Mouse (Mus musculus): ENCODE measurements around the gene Tmprss11b. TPM values are rescaled to one million over a fixed set of nuclear protein-coding genes. Genes with fewer than 3 reads are reported as not detected.
"Not testable (repeated sequence)": the region's sequence is repeated elsewhere in the genome, so short reads cannot be mapped to it uniquely, and the experiment has no call there.

Gene Tmprss11b
- not detected for total RNA-seq (2021)

DNA sequence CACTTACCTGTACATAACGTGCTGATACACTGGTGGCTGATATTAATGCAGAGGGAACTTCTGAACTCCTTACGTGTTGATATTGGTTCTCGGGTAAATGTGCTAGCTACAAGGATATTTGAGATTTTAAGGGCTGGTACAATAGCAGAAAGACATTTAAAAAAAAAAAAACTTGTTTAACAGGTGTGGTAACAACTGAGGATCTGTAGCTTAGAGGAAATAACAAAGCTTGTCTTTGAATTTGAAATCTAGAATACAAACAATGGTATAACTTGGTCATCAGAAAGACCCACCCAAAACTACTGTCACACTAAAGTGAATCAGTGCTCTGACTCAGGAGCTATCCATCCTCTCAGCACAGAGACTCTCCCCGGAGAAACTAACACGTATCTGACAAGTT, at the start of gene Tmprss11b:
Tmprss11b (minus strand) TSS at position 101 of the 400 bp plus-strand sequence.
- intact Hi-C loops (cut with DNase I): no loop called here
- no peak for DNase-seq (ENCODE audit: low spot score in 2 of 2)

DNA sequence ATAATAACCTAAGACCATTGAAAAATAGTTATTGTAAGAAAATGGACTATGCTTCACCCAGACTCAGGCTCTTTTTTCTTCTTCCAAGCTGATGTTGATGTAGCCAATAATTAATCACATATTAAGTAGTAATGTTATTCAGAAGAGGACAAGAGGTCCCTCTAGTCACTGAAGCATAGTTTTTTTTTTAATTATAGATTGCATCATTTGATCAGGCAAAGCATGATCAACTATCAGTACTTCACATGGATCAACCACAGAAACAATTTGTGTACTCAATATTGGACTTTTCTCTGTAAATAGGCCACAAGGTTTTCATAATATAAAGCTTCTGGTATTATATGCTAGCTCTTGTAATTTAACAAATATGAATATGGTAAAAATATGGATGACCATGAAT, 48.9 kb upstream of the Tmprss11b start:
- DNase-seq (ENCODE audit: low spot score in 2 of 2): no peak
- intact Hi-C loops (cut with DNase I): no loop called here

DNA sequence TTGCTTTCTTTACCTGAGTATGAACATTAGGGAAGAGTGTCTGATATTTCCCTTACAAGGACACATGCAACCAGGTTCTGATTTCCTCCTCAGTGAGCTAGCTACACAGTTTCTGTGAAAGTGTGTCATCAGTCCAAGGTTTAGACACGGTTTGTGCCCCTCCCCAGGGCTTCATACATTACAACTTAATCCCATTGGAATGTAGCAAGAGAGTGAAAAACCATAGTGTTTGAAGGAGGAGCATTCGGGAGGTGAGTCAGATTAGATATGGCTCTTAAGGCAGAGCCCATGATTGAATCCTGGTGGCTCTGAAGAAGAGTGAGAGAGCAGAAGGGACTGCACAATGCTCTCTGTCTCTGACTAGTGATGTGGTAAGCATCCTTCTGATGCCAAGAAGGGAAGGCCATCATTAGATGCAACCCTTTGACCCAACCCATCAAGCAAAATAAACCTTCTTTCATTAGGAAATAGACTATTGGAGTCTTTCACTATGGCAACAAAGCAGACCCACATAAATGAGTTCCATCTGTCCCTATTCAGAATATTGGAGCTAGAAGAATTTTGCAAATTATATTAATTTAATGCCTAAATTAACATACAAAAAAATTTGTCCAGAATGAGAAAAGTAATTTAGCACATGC, 46.8 kb upstream of the Tmprss11b start:
- DNase-seq (ENCODE audit: low spot score in 2 of 2): no peak
- intact Hi-C loops (cut with DNase I): no loop called here

DNA sequence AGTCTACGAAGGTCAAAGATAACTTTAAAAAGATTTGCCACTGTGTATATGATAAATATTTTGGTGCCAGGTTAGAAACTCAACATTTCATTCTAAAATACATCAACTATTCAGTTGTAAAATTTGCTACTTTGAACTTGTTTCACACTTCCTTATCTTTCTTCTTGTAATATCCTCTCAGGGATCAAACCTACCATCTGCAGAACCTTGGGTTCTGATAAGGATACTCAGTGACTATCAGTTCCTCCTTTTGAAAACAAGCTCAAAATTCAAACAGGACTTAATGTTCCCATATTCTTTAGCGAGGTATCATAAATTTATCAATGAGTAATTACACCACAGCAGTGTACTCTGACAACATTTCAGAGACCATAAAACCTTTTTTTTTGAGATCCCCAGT, 38.8 kb upstream of the Tmprss11b start:
- no peak for DNase-seq (ENCODE audit: low spot score in 2 of 2)
- intact Hi-C loops (cut with DNase I): no loop called here

DNA sequence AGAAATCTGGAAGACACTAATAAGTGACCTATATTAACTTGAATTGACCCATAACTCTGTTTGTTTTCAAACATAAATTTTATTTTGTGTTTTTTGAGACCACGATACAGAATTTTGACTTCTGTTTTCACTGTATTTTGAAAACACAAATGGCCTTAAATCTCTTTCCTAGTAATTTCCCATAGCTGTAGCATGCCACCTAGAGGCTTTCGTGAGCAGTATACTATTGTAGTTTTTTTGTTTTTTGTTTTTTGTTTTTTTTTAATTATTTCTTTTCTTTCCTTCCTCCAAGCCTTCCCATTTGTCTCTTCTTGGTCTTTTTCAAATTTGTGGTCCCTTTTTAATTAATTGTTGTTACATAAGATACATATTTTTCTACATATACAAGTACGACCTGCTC, 28.8 kb upstream of the Tmprss11b start:
- DNase-seq (ENCODE audit: low spot score in 2 of 2): no peak
- intact Hi-C loops (cut with DNase I): no loop called here

DNA sequence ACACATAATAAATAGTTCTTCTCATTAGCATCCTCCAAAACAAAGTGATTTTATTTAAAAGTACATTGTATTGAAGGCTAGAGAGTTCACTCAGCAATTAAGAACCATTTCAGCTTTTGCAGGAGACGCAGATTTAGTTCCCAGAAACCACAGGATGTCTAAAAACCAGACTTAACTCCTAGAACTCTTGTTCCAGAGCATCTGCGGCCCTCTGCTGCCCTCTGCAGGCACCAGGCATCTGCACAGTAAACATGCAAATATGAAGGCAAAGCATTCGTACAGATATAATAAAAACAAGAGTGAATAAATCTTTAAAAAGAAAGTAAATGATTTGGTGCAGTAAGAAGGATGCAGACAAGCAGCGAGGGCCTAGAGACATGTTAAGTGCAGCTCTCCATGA, 8.5 kb upstream of the Tmprss11b start:
- intact Hi-C loops (cut with DNase I): loop anchor here (2.0 kb wide), 1 partner anchor 202 kb away; no protein-coding TSS in a partner anchor
- DNase-seq (ENCODE audit: low spot score in 2 of 2): peak; percentile 49 to 57

DNA sequence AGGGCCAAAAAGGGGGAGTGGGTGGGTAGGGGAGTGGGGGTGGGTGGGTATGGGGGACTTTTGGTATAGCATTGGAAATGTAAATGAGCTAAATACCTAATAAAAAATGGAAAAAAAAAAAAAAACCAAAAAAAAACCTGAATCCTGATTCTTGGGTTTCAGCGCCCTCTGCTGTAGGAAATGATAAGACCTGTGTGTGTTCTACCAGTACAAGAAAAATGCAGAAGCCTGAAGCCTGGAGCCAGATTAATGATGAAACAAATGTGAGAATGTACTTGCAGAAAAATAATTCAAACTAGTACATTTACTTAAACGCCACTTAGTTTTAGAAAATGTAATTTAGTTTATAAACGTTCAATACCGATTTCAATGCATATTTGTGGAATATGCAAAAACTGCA, 27.0 kb downstream of the Tmprss11b start:
- intact Hi-C loops (cut with DNase I): loop anchor here (1.0 kb wide), 1 partner anchor 167 kb away; no protein-coding TSS in a partner anchor
- not testable (repeated sequence) for DNase-seq (ENCODE audit: low spot score in 2 of 2)

DNA sequence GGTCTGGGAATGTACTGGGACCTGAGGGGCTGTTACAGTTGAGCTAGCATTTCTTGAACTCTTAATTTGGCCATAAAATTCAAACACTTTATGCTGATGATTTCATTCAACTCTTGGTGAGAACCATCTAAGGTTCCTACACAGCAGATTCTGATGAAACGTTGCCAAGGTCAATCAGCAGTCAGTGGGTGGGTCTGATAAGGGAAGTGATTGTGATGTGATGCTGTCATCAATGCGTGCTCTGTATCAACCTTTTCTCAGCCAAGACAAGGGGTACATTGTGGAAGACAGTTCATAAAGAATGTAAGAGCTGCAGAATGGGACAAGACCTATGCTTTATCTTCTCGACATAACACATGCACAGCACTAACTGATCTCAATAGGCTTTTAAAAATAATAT, 35.4 kb downstream of the Tmprss11b start:
- intact Hi-C loops (cut with DNase I): no loop called here
- DNase-seq (ENCODE audit: low spot score in 2 of 2): no peak

DNA sequence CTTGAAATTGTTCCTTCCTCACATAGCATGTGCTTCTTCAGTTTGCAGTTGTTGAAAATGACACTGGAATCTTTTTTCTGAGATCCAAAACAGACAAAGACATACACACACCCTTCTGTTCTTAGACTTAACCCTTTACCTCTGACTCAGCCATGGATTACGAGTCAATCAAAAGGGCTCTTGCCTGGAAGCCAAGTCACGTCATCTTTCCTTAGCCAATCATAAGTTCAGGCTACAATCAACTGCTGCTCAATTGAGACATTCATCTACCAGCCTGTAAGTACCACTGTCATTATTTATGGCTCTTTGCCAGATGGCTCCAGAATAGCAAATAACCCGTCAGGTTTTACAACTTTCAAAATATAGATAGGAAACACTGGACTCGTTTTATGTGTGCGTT, 43.8 kb downstream of the Tmprss11b start, which contains the start of gene Tmprss11f:
Tmprss11f (minus strand) TSS at position 101 of the 400 bp plus-strand sequence.
- DNase-seq (ENCODE audit: low spot score in 2 of 2): no peak
- intact Hi-C loops (cut with DNase I): no loop called here

DNA sequence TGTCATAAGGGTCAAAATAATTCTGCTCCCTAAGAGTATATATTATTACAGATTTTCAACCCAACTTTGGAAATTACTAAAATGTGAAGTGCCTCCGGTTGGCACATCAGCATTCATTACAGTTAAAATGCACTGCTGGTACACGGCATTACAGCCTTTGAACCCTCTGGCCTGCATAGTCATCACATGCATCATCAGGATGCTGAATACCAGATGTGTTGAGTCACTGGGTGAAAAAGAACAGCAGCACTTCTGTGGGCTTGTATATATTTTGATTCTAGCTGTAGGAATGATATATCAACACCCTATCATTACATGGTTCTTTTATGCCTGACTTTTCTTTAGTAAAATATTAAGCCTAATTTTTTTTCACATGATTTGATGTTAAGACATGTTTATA, 45.5 kb downstream of the Tmprss11b start:
- no peak for DNase-seq (ENCODE audit: low spot score in 2 of 2)
- intact Hi-C loops (cut with DNase I): no loop called here

DNA sequence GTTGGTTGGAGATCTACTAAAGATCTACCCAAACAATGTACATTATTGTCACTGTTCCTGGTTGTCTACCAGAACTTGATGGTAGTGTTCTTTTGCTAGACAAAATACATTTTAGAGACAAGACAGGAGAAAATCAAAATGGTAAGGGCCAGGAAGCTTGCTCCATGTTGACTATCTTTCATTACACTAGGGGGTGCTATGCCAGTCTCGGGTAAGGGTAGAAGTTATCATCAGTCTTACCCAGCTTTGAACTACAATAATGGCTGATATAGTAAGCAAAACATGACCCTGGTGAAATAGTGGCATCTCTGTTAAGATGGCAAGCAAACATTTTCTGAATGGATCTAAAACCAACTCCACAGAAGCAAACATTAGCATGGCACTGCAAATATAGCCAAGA, 54.4 kb downstream of the Tmprss11b start:
- no peak for DNase-seq (ENCODE audit: low spot score in 2 of 2)
- intact Hi-C loops (cut with DNase I): no loop called here

Other genes with a start within 250 kb of the Tmprss11b start
- gene Tmprss11a, start 207.4 kb downstream of the Tmprss11b start, total RNA-seq (2021): under 1 TPM in 1 of 2 experiments, not detected in 1; 0.12 TPM
- not detected for gene Tmprss11g, start 157.8 kb downstream of the Tmprss11b start, total RNA-seq (2021)
- not detected for gene Tmprss11f, start 43.9 kb downstream of the Tmprss11b start, total RNA-seq (2021)
- gene Tmprss11e, start 69.5 kb upstream of the Tmprss11b start, total RNA-seq (2021): not detected
- 10 to 100 TPM; 47.6 to 68.8 TPM for gene Ythdc1, start 127.9 kb upstream of the Tmprss11b start, total RNA-seq (2021)
- not detected for gene Ugt2b34, start 230.6 kb upstream of the Tmprss11b start, total RNA-seq (2021)